Mouse (Mus musculus) brain, embryonic 14.5 days (tissue): ENCODE data around the gene Cntrl.

Source experiments
- CTCF ChIP-seq: fragments of 200-500 bp; IDR thresholded peaks from 2 replicates; pipeline ENCODE4 v1.5.1; 2012; ENCODE audit warnings: inconsistent platforms, mild to moderate bottlenecking, moderate library complexity, borderline replicate concordance; ENCODE audit not compliant: insufficient read depth, insufficient read length; ENCODE audit errors: extremely low read depth
- POLR2A ChIP-seq: fragments of 200-500 bp; IDR thresholded peaks from 2 replicates; pipeline ENCODE4 v1.6.1; 2012; ENCODE audit warnings: mild to moderate bottlenecking, inconsistent platforms, borderline replicate concordance; ENCODE audit not compliant: poor library complexity, insufficient read depth, insufficient read length, severe bottlenecking; ENCODE audit errors: extremely low read depth

DNA sequence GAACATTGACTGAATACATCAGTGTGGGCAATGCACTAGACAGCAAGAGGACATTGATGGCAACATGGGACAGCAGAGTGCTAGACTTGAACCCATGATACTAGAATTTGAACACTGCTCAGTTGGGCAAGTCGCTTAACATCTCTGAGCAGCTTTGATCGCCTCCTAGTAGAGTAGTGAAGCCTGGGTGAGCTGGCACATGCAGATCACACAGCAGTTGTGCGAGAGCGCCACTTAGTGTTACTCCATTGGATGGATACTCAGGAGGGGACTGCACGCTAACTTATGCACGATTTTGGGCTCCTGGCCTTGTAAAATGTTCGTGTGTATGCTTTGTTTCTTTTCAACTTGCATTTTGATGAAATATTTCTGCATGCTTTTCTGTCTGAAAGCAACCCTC, 15.4 kb downstream of the Cntrl start:
- TF ChIP-seq CTCF (peak; percentile 41; the same call in 1 of the 2 replicates), POLR2A (no peak)
